Mouse (Mus musculus): ENCODE results near the gene Tmem29. TPM values are rescaled to one million over a fixed set of nuclear protein-coding genes. Genes with fewer than 3 reads are reported as not detected.
"Not testable (repeated sequence)": the region's sequence is repeated elsewhere in the genome, so short reads cannot be mapped to it uniquely, and the experiment has no call there.

Gene Tmem29
- 17.2 and 19.7 TPM in 2 replicates for polyA plus RNA-seq (2015; fragmentation: Nextera tagmentation; extraction: Ambion mirVana)

GRCm38 (mm10) chrX:150458766-150459350, at the start of gene Tmem29:
Gene Tmem29 (minus strand): TSS chrX:150459154.
- peaks cover 20% of the 10 kb centered on the region for H3K4me1 ChIP-seq (replicated peaks)
- peak within 1 kb of the TSS; percentile 55 for H3K9ac ChIP-seq
- peak within 1 kb of the TSS; percentile 57; the same call in 1 of the 2 replicates for H3K27ac ChIP-seq
- ATAC-seq (ENCODE audit: low read depth): peak; percentile 97
- under 1% methylated on average over 30 of the region's 30 CpGs for WGBS (ENCODE audit: insufficient replicate concordance)
- H3K9me3 ChIP-seq (replicated peaks): no peaks in the 10 kb centered on the region
- H3K36me3 ChIP-seq: no peaks in the 10 kb centered on the region
- peak within 1 kb of the TSS; percentile 58 for H3K4me2 ChIP-seq
- DNase-seq: peak; percentile 78
- H3K27me3 ChIP-seq: no peaks in the 10 kb centered on the region
- H3K4me3 ChIP-seq (replicated peaks): peak within 1 kb of the TSS; percentile 62

GRCm38 (mm10) chrX:150508696-150509095, 49.7 kb upstream of the Tmem29 start:
- H3K27ac ChIP-seq: no peak overlapping the region
- no peak overlapping the region for H3K9ac ChIP-seq
- H3K27me3 ChIP-seq: no peaks in the 10 kb centered on the region
- no peaks in the 10 kb centered on the region for H3K9me3 ChIP-seq (replicated peaks)
- H3K4me1 ChIP-seq (replicated peaks): peaks cover 29% of the 10 kb centered on the region
- H3K4me3 ChIP-seq (replicated peaks): no peak overlapping the region
- no peak overlapping the region for H3K4me2 ChIP-seq
- ATAC-seq (ENCODE audit: low read depth): no peak
- no peak for DNase-seq
- H3K36me3 ChIP-seq: no peaks in the 10 kb centered on the region
- WGBS (ENCODE audit: insufficient replicate concordance): 70% methylated on average over 6 of the region's 6 CpGs

GRCm38 (mm10) chrX:150487811-150488210, 28.9 kb upstream of the Tmem29 start:
- DNase-seq: not testable (repeated sequence)
- WGBS (ENCODE audit: insufficient replicate concordance): 61% methylated on average over 3 of the region's 10 CpGs

GRCm38 (mm10) chrX:150486314-150487030, 27.5 kb upstream of the Tmem29 start:
- not testable (repeated sequence) for H3K36me3 ChIP-seq; H3K27me3 ChIP-seq; H3K9ac ChIP-seq; ATAC-seq (ENCODE audit: low read depth); H3K4me1 ChIP-seq (replicated peaks); H3K9me3 ChIP-seq (replicated peaks)
- WGBS (ENCODE audit: insufficient replicate concordance): 28% methylated on average over 9 of the region's 22 CpGs
- peak; percentile 24 for DNase-seq
- Histone ChIP-seq H3K27ac (peak overlapping the region; percentile 55; the same call in 1 of the 2 replicates), H3K4me2 (peak overlapping the region; percentile 48), H3K4me3 (replicated peaks) (peak overlapping the region; percentile 28)

More at GRCm38 (mm10) chrX:150487811-150488210, 28.9 kb upstream of the Tmem29 start:
- H3K4me2 ChIP-seq; H3K36me3 ChIP-seq; H3K4me1 ChIP-seq (replicated peaks); H3K4me3 ChIP-seq (replicated peaks); H3K27me3 ChIP-seq; H3K9ac ChIP-seq; ATAC-seq (ENCODE audit: low read depth); H3K27ac ChIP-seq; H3K9me3 ChIP-seq (replicated peaks): not testable (repeated sequence)

- Histone ChIP-seq H3K4me2 (peak overlapping the region; percentile 48), H3K27ac (peak overlapping the region; percentile 73), H3K36me3 (no peaks in the 10 kb centered on the region), H3K9ac (peak overlapping the region; percentile 67), H3K9me3 (replicated peaks) (no peaks in the 10 kb centered on the region), H3K4me3 (replicated peaks) (peak overlapping the region; percentile 65), H3K27me3 (no peaks in the 10 kb centered on the region), H3K4me1 (replicated peaks) (peaks cover 14% of the 10 kb centered on the region)
- DNase-seq: peak; percentile 76
- WGBS (ENCODE audit: insufficient replicate concordance): under 1% methylated on average over 34 of the region's 34 CpGs
- peak; percentile 98 for ATAC-seq (ENCODE audit: low read depth)
Observed at GRCm38 (mm10) chrX:150477854-150478780, 19.2 kb upstream of the Tmem29 start.

GRCm38 (mm10) chrX:150471416-150471815, 12.5 kb upstream of the Tmem29 start:
- ATAC-seq (ENCODE audit: low read depth): no peak
- Histone ChIP-seq H3K27me3 (no peaks in the 10 kb centered on the region), H3K4me1 (replicated peaks) (peaks cover 33% of the 10 kb centered on the region), H3K9me3 (replicated peaks) (no peaks in the 10 kb centered on the region), H3K36me3 (no peaks in the 10 kb centered on the region), H3K4me3 (replicated peaks) (no peak overlapping the region), H3K9ac (no peak overlapping the region), H3K4me2 (no peak overlapping the region), H3K27ac (no peak overlapping the region)
- DNase-seq: no peak
- WGBS (ENCODE audit: insufficient replicate concordance): 53% methylated on average over 1 of the region's 1 CpGs

- no peak overlapping the region for H3K27ac ChIP-seq
- H3K4me3 ChIP-seq (replicated peaks): no peak overlapping the region
- H3K9ac ChIP-seq: no peak overlapping the region
- ATAC-seq (ENCODE audit: low read depth) (no peak), DNase-seq (no peak)
- H3K9me3 ChIP-seq (replicated peaks): no peaks in the 10 kb centered on the region
- no peak overlapping the region for H3K4me2 ChIP-seq
- no peaks in the 10 kb centered on the region for H3K36me3 ChIP-seq
- WGBS (ENCODE audit: insufficient replicate concordance): 66% methylated on average over 2 of the region's 2 CpGs
- no peaks in the 10 kb centered on the region for H3K27me3 ChIP-seq
- H3K4me1 ChIP-seq (replicated peaks): peaks cover 44% of the 10 kb centered on the region
Observed at GRCm38 (mm10) chrX:150468266-150468665, 9.3 kb upstream of the Tmem29 start.

GRCm38 (mm10) chrX:150466817-150467216, 7.9 kb upstream of the Tmem29 start:
- H3K4me2 ChIP-seq: peak overlapping the region; percentile 41
- H3K27me3 ChIP-seq; H3K9ac ChIP-seq; H3K9me3 ChIP-seq (replicated peaks); H3K4me3 ChIP-seq (replicated peaks); H3K36me3 ChIP-seq: not testable (repeated sequence)
- H3K27ac ChIP-seq: peak overlapping the region; percentile 80
- 19% methylated on average over 8 of the region's 8 CpGs for WGBS (ENCODE audit: insufficient replicate concordance)
- ATAC-seq (ENCODE audit: low read depth) (peak; percentile 84), DNase-seq (peak; percentile 66)
- peaks cover 45% of the 10 kb centered on the region for H3K4me1 ChIP-seq (replicated peaks)

GRCm38 (mm10) chrX:150460143-150460542, 1.2 kb upstream of the Tmem29 start:
- Histone ChIP-seq H3K27ac (0 out of 2 replicates have a peak overlapping the region, but pooled peaks have one; percentile 57), H3K4me3 (replicated peaks) (no peak overlapping the region), H3K27me3 (no peaks in the 10 kb centered on the region), H3K4me1 (replicated peaks) (peaks cover 21% of the 10 kb centered on the region), H3K4me2 (peak overlapping the region; percentile 53), H3K36me3 (no peaks in the 10 kb centered on the region), H3K9ac (peak overlapping the region; percentile 55; the same call in 1 of the 2 replicates), H3K9me3 (replicated peaks) (no peaks in the 10 kb centered on the region)
- WGBS (ENCODE audit: insufficient replicate concordance): 30% methylated on average over 2 of the region's 2 CpGs
- no peak for ATAC-seq (ENCODE audit: low read depth)
- no peak for DNase-seq

GRCm38 (mm10) chrX:150459411-150459927, 515 bp upstream of the Tmem29 start:
- Histone ChIP-seq H3K36me3 (no peaks in the 10 kb centered on the region), H3K4me3 (replicated peaks) (peak overlapping the region; percentile 62), H3K4me1 (replicated peaks) (peaks cover 20% of the 10 kb centered on the region), H3K9me3 (replicated peaks) (no peaks in the 10 kb centered on the region), H3K9ac (peak overlapping the region; percentile 55), H3K27me3 (no peaks in the 10 kb centered on the region), H3K27ac (peak overlapping the region; percentile 57; the same call in 1 of the 2 replicates), H3K4me2 (peak overlapping the region; percentile 53)
- ATAC-seq (ENCODE audit: low read depth) (no peak), DNase-seq (no peak)
- 54% methylated on average over 8 of the region's 8 CpGs for WGBS (ENCODE audit: insufficient replicate concordance)

- WGBS (ENCODE audit: insufficient replicate concordance): 53% methylated on average over 3 of the region's 3 CpGs
- ATAC-seq (ENCODE audit: low read depth): no peak
Observed at GRCm38 (mm10) chrX:150458136-150458535, 818 bp downstream of the Tmem29 start.

More at GRCm38 (mm10) chrX:150458136-150458535, 818 bp downstream of the Tmem29 start:
- Histone ChIP-seq H3K4me2 (peak overlapping the region; percentile 58), H3K4me1 (replicated peaks) (peaks cover 16% of the 10 kb centered on the region), H3K4me3 (replicated peaks) (peak overlapping the region; percentile 62), H3K27ac (no peak overlapping the region), H3K9ac (no peak overlapping the region), H3K36me3 (no peaks in the 10 kb centered on the region), H3K9me3 (replicated peaks) (no peaks in the 10 kb centered on the region), H3K27me3 (no peaks in the 10 kb centered on the region)
- DNase-seq: no peak
